Mouse (Mus musculus): ENCODE measurements around the gene Ccdc92. TPM values are rescaled to one million over a fixed set of nuclear protein-coding genes. Genes with fewer than 3 reads are reported as not detected.
A peak's percentile ranks its signal among the peaks of the same experiment; 100 is the strongest.

Ccdc92 gene
- polyA plus RNA-seq, 1 experiment from 2014 or later: 14.7 TPM

DNA sequence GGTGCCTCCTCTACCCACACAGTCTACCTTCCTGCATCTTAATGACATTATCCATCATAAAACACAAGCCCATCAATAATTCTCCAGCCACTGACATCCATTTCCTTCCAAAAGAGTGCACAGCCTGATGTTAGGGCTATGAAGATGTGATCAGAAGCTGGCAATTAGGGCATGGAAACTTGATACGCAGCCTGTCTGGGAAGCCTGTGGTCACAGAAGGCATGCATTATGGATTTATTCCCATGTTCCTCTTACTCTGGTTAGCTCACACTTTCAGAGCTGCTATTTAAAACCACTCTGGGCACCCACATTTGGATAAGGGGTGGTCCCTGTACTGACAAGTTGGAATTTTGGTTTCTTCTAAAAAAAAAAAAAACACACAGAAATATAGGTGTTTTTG is 15.2 kb downstream of the Ccdc92 start:
- WGBS: 88% methylated on average over 1 of the region's 1 CpGs
- Histone ChIP-seq H3K4me1 (replicated peaks; ENCODE audit: control insufficient read depth, insufficient read depth, low read length) (no peaks in the 10 kb centered on the region), H3K27ac (ENCODE audit: low read depth, low read length) (no peak overlapping the region), H3K9me3 (ENCODE audit: control insufficient read depth, low read length) (no peaks in the 10 kb centered on the region), H3K4me3 (ENCODE audit: low read depth, low read length) (no peak overlapping the region), H3K9ac (ENCODE audit: low read depth, low read length) (no peak overlapping the region), H3K27me3 (ENCODE audit: control insufficient read depth, insufficient read depth, low read length) (no peaks in the 10 kb centered on the region), H3K36me3 (ENCODE audit: control insufficient read depth, insufficient read depth, low read length) (no peaks in the 10 kb centered on the region), H3K4me2 (replicated peaks; ENCODE audit: low read depth, low read length) (no peak overlapping the region)
- no peak for ATAC-seq (ENCODE audit: low FRiP score)
- DNase-seq (ENCODE audit: low spot score): no peak

DNA sequence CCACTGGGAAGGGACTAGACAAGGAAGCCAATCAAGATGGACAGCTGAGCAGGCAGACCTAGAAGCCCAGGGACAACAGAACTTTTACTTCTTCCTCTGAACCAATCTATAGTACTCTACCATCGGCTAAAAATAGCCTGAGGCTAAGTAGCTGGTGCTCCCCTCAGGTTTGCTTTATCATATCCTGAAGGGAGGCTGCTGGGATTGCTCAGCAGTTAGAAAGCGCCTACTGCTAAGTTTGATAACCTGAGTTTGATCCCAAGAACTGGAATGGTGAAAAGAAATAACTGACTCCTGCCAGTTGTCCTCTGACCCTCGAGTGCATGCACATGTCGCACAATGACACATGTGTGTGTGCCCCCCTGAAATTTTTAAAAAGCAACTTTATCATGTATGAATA is 17.3 kb downstream of the Ccdc92 start:
- Histone ChIP-seq H3K36me3 (ENCODE audit: control insufficient read depth, insufficient read depth, low read length) (no peaks in the 10 kb centered on the region), H3K27ac (ENCODE audit: low read depth, low read length) (no peak overlapping the region), H3K9me3 (ENCODE audit: control insufficient read depth, low read length) (no peaks in the 10 kb centered on the region), H3K4me3 (ENCODE audit: low read depth, low read length) (no peak overlapping the region), H3K4me1 (replicated peaks; ENCODE audit: control insufficient read depth, insufficient read depth, low read length) (no peaks in the 10 kb centered on the region), H3K9ac (ENCODE audit: low read depth, low read length) (no peak overlapping the region), H3K27me3 (ENCODE audit: control insufficient read depth, insufficient read depth, low read length) (no peaks in the 10 kb centered on the region), H3K4me2 (replicated peaks; ENCODE audit: low read depth, low read length) (no peak overlapping the region)
- DNase-seq (ENCODE audit: low spot score) (no peak), ATAC-seq (ENCODE audit: low FRiP score) (no peak)
- 73% methylated on average over 4 of the region's 4 CpGs for WGBS

DNA sequence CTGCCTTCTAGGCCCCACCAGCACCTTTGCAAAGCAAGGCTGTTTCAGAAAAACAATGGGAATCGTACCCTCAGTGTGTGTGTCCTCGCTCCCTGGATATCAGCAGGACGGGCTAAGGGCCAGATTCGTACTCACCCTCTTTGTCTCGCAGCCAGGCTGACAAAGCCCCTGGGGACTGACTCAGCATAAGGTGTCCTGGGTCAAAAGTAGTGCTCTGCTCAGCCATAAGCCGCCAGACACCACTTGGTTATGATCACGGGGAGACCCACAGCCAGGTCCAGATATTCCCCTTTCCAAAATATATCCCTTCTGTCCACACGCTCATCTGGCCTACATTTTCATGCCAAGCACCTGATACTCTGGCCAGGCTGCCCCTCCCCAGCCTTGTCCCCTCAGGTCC is 18.8 kb downstream of the Ccdc92 start:
- Histone ChIP-seq H3K4me1 (replicated peaks; ENCODE audit: control insufficient read depth, insufficient read depth, low read length) (no peaks in the 10 kb centered on the region), H3K27ac (ENCODE audit: low read depth, low read length) (peak overlapping the region; percentile 11; the same call in 1 of the 2 replicates), H3K36me3 (ENCODE audit: control insufficient read depth, insufficient read depth, low read length) (no peaks in the 10 kb centered on the region), H3K27me3 (ENCODE audit: control insufficient read depth, insufficient read depth, low read length) (no peaks in the 10 kb centered on the region), H3K4me3 (ENCODE audit: low read depth, low read length) (no peak overlapping the region), H3K9me3 (ENCODE audit: control insufficient read depth, low read length) (no peaks in the 10 kb centered on the region), H3K4me2 (replicated peaks; ENCODE audit: low read depth, low read length) (no peak overlapping the region), H3K9ac (ENCODE audit: low read depth, low read length) (no peak overlapping the region)
- 69% methylated on average over 8 of the region's 8 CpGs for WGBS
- no peak for ATAC-seq (ENCODE audit: low FRiP score)
- DNase-seq (ENCODE audit: low spot score): peak; percentile 7

DNA sequence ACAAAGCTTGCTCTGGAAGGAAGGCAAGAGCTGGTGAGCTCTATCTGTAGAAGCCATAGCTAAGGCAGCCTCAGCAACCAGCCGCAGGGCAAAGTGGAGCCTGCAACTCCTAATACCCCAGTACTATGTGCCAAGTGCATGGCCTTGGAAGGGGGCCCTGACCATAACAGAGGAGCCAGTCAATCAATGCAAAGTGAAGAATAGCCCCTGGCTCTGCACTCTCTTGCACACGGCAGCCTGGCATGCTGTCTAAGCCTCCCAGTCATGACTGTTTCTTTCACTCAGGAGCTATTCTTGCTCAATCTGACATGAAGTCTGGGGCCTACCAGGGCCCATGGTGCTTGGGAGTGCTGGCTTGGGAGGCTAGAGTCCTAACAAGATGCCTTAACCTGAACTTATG is 21.6 kb downstream of the Ccdc92 start:
- 82% methylated on average over 2 of the region's 2 CpGs for WGBS
- no peak overlapping the region for H3K4me2 ChIP-seq (replicated peaks; ENCODE audit: low read depth, low read length)
- no peak for DNase-seq (ENCODE audit: low spot score)
- H3K27ac ChIP-seq (ENCODE audit: low read depth, low read length): no peak overlapping the region
- H3K9me3 ChIP-seq (ENCODE audit: control insufficient read depth, low read length): no peaks in the 10 kb centered on the region
- H3K36me3 ChIP-seq (ENCODE audit: control insufficient read depth, insufficient read depth, low read length): no peaks in the 10 kb centered on the region
- no peak overlapping the region for H3K4me3 ChIP-seq (ENCODE audit: low read depth, low read length)
- H3K27me3 ChIP-seq (ENCODE audit: control insufficient read depth, insufficient read depth, low read length): no peaks in the 10 kb centered on the region
- no peak for ATAC-seq (ENCODE audit: low FRiP score)
- no peak overlapping the region for H3K9ac ChIP-seq (ENCODE audit: low read depth, low read length)
- no peaks in the 10 kb centered on the region for H3K4me1 ChIP-seq (replicated peaks; ENCODE audit: control insufficient read depth, insufficient read depth, low read length)

DNA sequence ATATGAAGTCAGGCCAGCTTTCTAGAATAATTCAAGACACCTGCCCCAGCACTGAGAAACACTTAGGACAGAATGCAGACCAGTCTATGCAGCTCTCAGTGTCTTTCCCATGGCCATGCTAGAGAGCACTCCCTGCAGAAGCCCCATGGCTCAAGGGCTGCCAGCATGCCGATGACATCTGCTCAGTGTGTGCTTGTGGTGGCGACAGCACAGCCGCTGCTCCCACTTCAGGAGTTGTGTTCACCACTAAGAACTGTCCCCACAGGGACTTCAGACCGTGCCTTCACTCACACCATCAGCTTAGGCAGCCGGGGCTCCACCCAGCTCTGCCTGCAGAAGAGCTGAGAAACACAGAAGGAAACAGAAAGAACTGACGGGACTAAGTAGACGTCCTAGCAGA is 22.0 kb downstream of the Ccdc92 start:
- ATAC-seq (ENCODE audit: low FRiP score) (no peak), DNase-seq (ENCODE audit: low spot score) (no peak)
- Histone ChIP-seq H3K4me1 (replicated peaks; ENCODE audit: control insufficient read depth, insufficient read depth, low read length) (no peaks in the 10 kb centered on the region), H3K9me3 (ENCODE audit: control insufficient read depth, low read length) (no peaks in the 10 kb centered on the region), H3K4me3 (ENCODE audit: low read depth, low read length) (no peak overlapping the region), H3K9ac (ENCODE audit: low read depth, low read length) (no peak overlapping the region), H3K27ac (ENCODE audit: low read depth, low read length) (no peak overlapping the region), H3K4me2 (replicated peaks; ENCODE audit: low read depth, low read length) (no peak overlapping the region), H3K36me3 (ENCODE audit: control insufficient read depth, insufficient read depth, low read length) (0 out of 2 replicates have a peak, but pooled peaks cover 2% of the 10 kb centered on the region), H3K27me3 (ENCODE audit: control insufficient read depth, insufficient read depth, low read length) (no peaks in the 10 kb centered on the region)
- 80% methylated on average over 7 of the region's 7 CpGs for WGBS

DNA sequence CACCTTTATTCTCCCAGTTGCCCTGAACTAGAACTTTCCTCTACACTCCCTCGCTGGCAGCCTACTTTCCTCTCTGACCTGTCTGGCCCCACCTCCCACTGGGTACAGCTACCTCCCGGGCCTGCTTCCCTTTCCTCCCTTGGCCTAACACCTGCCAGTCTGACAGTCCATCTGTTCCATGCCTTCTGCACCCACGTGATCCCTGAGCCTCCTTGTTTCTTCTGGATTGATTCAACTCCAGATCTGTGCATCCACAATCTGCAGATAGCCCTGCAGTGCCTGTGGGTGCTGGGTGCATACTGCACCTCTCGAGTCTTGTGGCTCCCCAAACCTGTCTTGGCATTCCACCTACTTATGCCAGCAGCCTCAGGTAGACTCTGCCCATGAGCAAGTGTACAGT is 25.6 kb downstream of the Ccdc92 start:
- 81% methylated on average over 4 of the region's 4 CpGs for WGBS
- Histone ChIP-seq H3K4me1 (replicated peaks; ENCODE audit: control insufficient read depth, insufficient read depth, low read length) (no peaks in the 10 kb centered on the region), H3K4me2 (replicated peaks; ENCODE audit: low read depth, low read length) (no peak overlapping the region), H3K27me3 (ENCODE audit: control insufficient read depth, insufficient read depth, low read length) (no peaks in the 10 kb centered on the region), H3K9me3 (ENCODE audit: control insufficient read depth, low read length) (no peaks in the 10 kb centered on the region), H3K27ac (ENCODE audit: low read depth, low read length) (no peak overlapping the region), H3K4me3 (ENCODE audit: low read depth, low read length) (no peak overlapping the region), H3K9ac (ENCODE audit: low read depth, low read length) (no peak overlapping the region), H3K36me3 (ENCODE audit: control insufficient read depth, insufficient read depth, low read length) (0 out of 2 replicates have a peak, but pooled peaks cover 3% of the 10 kb centered on the region)
- no peak for DNase-seq (ENCODE audit: low spot score)
- no peak for ATAC-seq (ENCODE audit: low FRiP score)

DNA sequence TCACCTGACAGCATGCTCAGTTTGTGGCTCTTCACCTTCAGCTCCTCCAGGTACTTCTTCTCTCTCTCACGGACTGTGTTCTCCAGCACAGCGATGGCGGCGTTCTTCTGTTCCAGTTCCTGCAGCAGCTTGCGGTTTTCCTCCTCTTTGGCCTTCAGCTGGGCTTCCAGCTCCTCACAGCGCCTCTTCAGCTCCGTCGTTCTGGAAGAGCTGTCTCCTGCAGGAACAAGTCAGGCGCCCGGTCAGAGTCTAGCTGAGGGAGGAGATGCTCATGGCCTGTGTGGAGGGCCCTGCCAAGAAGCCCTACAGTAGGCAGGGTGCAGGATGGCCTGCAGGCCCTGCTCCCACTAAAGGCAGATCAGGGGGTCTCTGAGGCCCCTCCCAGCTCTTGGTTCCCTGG is 26.1 kb downstream of the Ccdc92 start:
- no peak for ATAC-seq (ENCODE audit: low FRiP score)
- WGBS: 95% methylated on average over 10 of the region's 10 CpGs

DNA sequence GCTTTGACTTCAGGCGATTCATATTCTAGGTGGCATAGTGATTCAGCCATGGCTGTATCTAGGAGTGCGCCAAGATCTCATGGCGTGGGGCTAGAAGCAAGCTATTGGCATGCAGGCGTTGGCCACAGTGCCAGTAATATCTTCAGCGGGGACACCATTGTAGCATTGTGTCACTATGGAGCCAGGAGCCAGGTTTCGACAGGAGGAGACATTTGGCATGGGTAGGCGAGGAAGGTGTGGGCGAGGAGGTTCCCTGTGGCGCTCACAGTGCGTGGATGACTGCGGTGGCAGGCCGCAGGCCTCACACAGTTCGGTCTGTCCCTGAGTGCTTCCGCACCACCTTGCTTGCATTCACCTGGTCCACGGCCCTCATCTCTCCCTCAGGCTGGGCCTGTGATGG is 27.0 kb downstream of the Ccdc92 start:
- Histone ChIP-seq H3K4me3 (ENCODE audit: low read depth, low read length) (no peak overlapping the region), H3K4me2 (replicated peaks; ENCODE audit: low read depth, low read length) (no peak overlapping the region), H3K27ac (ENCODE audit: low read depth, low read length) (no peak overlapping the region), H3K27me3 (ENCODE audit: control insufficient read depth, insufficient read depth, low read length) (no peaks in the 10 kb centered on the region), H3K36me3 (ENCODE audit: control insufficient read depth, insufficient read depth, low read length) (0 out of 2 replicates have a peak, but pooled peaks cover 3% of the 10 kb centered on the region), H3K9ac (ENCODE audit: low read depth, low read length) (no peak overlapping the region), H3K4me1 (replicated peaks; ENCODE audit: control insufficient read depth, insufficient read depth, low read length) (no peaks in the 10 kb centered on the region), H3K9me3 (ENCODE audit: control insufficient read depth, low read length) (no peaks in the 10 kb centered on the region)
- ATAC-seq (ENCODE audit: low FRiP score) (no peak), DNase-seq (ENCODE audit: low spot score) (no peak)
- WGBS: 93% methylated on average over 15 of the region's 15 CpGs

More for the DNA sequence above, 26.1 kb downstream of the Ccdc92 start:
- Histone ChIP-seq H3K9me3 (ENCODE audit: control insufficient read depth, low read length) (no peaks in the 10 kb centered on the region), H3K4me2 (replicated peaks; ENCODE audit: low read depth, low read length) (no peak overlapping the region), H3K27me3 (ENCODE audit: control insufficient read depth, insufficient read depth, low read length) (no peaks in the 10 kb centered on the region), H3K4me1 (replicated peaks; ENCODE audit: control insufficient read depth, insufficient read depth, low read length) (no peaks in the 10 kb centered on the region), H3K36me3 (ENCODE audit: control insufficient read depth, insufficient read depth, low read length) (0 out of 2 replicates have a peak, but pooled peaks cover 3% of the 10 kb centered on the region), H3K9ac (ENCODE audit: low read depth, low read length) (no peak overlapping the region), H3K27ac (ENCODE audit: low read depth, low read length) (no peak overlapping the region), H3K4me3 (ENCODE audit: low read depth, low read length) (no peak overlapping the region)
- DNase-seq (ENCODE audit: low spot score): no peak

DNA sequence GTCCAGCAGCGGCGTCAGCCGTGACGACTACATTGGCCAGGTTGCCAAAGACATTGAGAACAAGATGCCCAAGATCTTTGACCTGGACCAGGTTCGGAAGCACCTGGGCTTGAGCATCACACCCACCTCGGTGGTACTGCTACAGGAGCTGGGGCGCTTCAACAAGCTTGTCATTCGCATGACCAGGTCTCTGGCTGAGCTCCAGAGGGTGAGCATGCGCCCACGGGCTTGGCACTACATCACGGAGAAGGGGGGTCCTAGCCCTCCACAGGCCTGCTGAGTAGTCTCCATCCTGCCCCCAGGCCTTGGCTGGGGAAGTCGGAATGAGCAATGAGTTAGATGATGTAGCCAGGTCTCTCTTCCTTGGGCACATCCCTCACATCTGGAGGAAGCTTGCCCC is 31.9 kb downstream of the Ccdc92 start:
- 94% methylated on average over 12 of the region's 12 CpGs for WGBS
- ATAC-seq (ENCODE audit: low FRiP score): no peak
- H3K27me3 ChIP-seq (ENCODE audit: control insufficient read depth, insufficient read depth, low read length): no peaks in the 10 kb centered on the region

More for the DNA sequence above, 31.9 kb downstream of the Ccdc92 start:
- H3K4me1 ChIP-seq (replicated peaks; ENCODE audit: control insufficient read depth, insufficient read depth, low read length): no peaks in the 10 kb centered on the region
- H3K9me3 ChIP-seq (ENCODE audit: control insufficient read depth, low read length): no peaks in the 10 kb centered on the region
- H3K9ac ChIP-seq (ENCODE audit: low read depth, low read length): no peak overlapping the region
- 0 out of 2 replicates have a peak, but pooled peaks cover 2% of the 10 kb centered on the region for H3K36me3 ChIP-seq (ENCODE audit: control insufficient read depth, insufficient read depth, low read length)
- no peak overlapping the region for H3K4me3 ChIP-seq (ENCODE audit: low read depth, low read length)
- DNase-seq (ENCODE audit: low spot score): no peak
- no peak overlapping the region for H3K4me2 ChIP-seq (replicated peaks; ENCODE audit: low read depth, low read length)
- H3K27ac ChIP-seq (ENCODE audit: low read depth, low read length): no peak overlapping the region
